Mouse (Mus musculus): ENCODE measurements at regions not wholly inside any gene's neighbourhood (a gene's known extent, or its start where the extent isn't known, plus 50 kb on each side); places are given as distances from the start of the nearest gene placed in this dataset.
A peak's percentile ranks its signal among the peaks of the same experiment; 100 is the strongest.

- H3K36me3 ChIP-seq (replicated peaks): no peaks in the 10 kb centered on the region
- H3K9me3 ChIP-seq: no peaks in the 10 kb centered on the region
- WGBS: 87% methylated on average over 1 of the region's 1 CpGs
- H3K27ac ChIP-seq: no peak overlapping the region
- no peak overlapping the region for H3K4me3 ChIP-seq
- no peaks in the 10 kb centered on the region for H3K27me3 ChIP-seq (ENCODE audit: poor library complexity, severe bottlenecking)
- DNase-seq (ENCODE audit: extremely low spot score, low spot score): no peak
- no peaks in the 10 kb centered on the region for H3K4me1 ChIP-seq
Observed at GRCm38 (mm10) chr13:15094836-15095235, 368.2 kb upstream of the Gli3 start.

GRCm38 (mm10) chr13:15107753-15108305 lies 355.2 kb upstream of the Gli3 start:
- Histone ChIP-seq H3K4me3 (no peak overlapping the region), H3K27ac (peak overlapping the region; percentile 35), H3K36me3 (replicated peaks) (0 out of 2 replicates have a peak, but pooled peaks cover 2% of the 10 kb centered on the region), H3K9me3 (peaks cover 9% of the 10 kb centered on the region), H3K4me1 (peaks cover 31% of the 10 kb centered on the region), H3K27me3 (ENCODE audit: poor library complexity, severe bottlenecking) (no peaks in the 10 kb centered on the region)
- WGBS: 3% methylated on average over 6 of the region's 6 CpGs
- DNase-seq (ENCODE audit: extremely low spot score, low spot score): peak; percentile 40

GRCm38 (mm10) chr13:15113383-15113782 lies 349.7 kb upstream of the Gli3 start:
- no peak for DNase-seq (ENCODE audit: extremely low spot score, low spot score)
- Histone ChIP-seq H3K9me3 (no peaks in the 10 kb centered on the region), H3K27me3 (ENCODE audit: poor library complexity, severe bottlenecking) (no peaks in the 10 kb centered on the region), H3K4me1 (peaks cover 12% of the 10 kb centered on the region), H3K4me3 (no peak overlapping the region), H3K27ac (no peak overlapping the region), H3K36me3 (replicated peaks) (no peaks in the 10 kb centered on the region)
- 86% methylated on average over 7 of the region's 7 CpGs for WGBS

GRCm38 (mm10) chr13:15130249-15130648 lies 332.8 kb upstream of the Gli3 start:
- no peaks in the 10 kb centered on the region for H3K36me3 ChIP-seq (replicated peaks)
- H3K4me3 ChIP-seq: no peak overlapping the region
- H3K27ac ChIP-seq: no peak overlapping the region
- H3K27me3 ChIP-seq (ENCODE audit: poor library complexity, severe bottlenecking): no peaks in the 10 kb centered on the region
- H3K9me3 ChIP-seq: no peaks in the 10 kb centered on the region
- no peaks in the 10 kb centered on the region for H3K4me1 ChIP-seq
- WGBS: 91% methylated on average over 2 of the region's 2 CpGs
- no peak for DNase-seq (ENCODE audit: extremely low spot score, low spot score)

GRCm38 (mm10) chr13:15146167-15146566 lies 316.9 kb upstream of the Gli3 start:
- H3K36me3 ChIP-seq (replicated peaks): no peaks in the 10 kb centered on the region
- DNase-seq (ENCODE audit: extremely low spot score, low spot score): no peak

GRCm38 (mm10) chr13:15180898-15181297 lies 282.1 kb upstream of the Gli3 start:
- no peaks in the 10 kb centered on the region for H3K9me3 ChIP-seq
- H3K27ac ChIP-seq: no peak overlapping the region
- WGBS: 69% methylated on average over 2 of the region's 2 CpGs
- no peaks in the 10 kb centered on the region for H3K27me3 ChIP-seq (ENCODE audit: poor library complexity, severe bottlenecking)
- H3K36me3 ChIP-seq (replicated peaks): no peaks in the 10 kb centered on the region
- DNase-seq (ENCODE audit: extremely low spot score, low spot score): no peak
- peaks cover 9% of the 10 kb centered on the region; the same call in 1 of the 2 replicates for H3K4me1 ChIP-seq
- no peak overlapping the region for H3K4me3 ChIP-seq

More at GRCm38 (mm10) chr13:15146167-15146566, 316.9 kb upstream of the Gli3 start:
- Histone ChIP-seq H3K4me1 (peaks cover 8% of the 10 kb centered on the region), H3K4me3 (no peak overlapping the region), H3K27ac (no peak overlapping the region), H3K9me3 (no peaks in the 10 kb centered on the region), H3K27me3 (ENCODE audit: poor library complexity, severe bottlenecking) (no peaks in the 10 kb centered on the region)
- whole genome bisulfite sequencing: 60% methylated on average over 6 of the region's 6 CpGs

GRCm38 (mm10) chr13:15211635-15212352 lies 251.2 kb upstream of the Gli3 start:
- WGBS: 92% methylated on average over 7 of the region's 7 CpGs
- Histone ChIP-seq H3K9me3 (no peaks in the 10 kb centered on the region), H3K4me3 (no peak overlapping the region), H3K36me3 (replicated peaks) (no peaks in the 10 kb centered on the region), H3K4me1 (peaks cover 7% of the 10 kb centered on the region), H3K27ac (peak overlapping the region; percentile 4; the same call in 1 of the 2 replicates), H3K27me3 (ENCODE audit: poor library complexity, severe bottlenecking) (no peaks in the 10 kb centered on the region)
- DNase-seq (ENCODE audit: extremely low spot score, low spot score): no peak

GRCm38 (mm10) chr13:15212353-15212850 lies 250.6 kb upstream of the Gli3 start:
- Histone ChIP-seq H3K27me3 (ENCODE audit: poor library complexity, severe bottlenecking) (no peaks in the 10 kb centered on the region), H3K4me1 (peaks cover 7% of the 10 kb centered on the region), H3K36me3 (replicated peaks) (no peaks in the 10 kb centered on the region), H3K4me3 (no peak overlapping the region), H3K9me3 (no peaks in the 10 kb centered on the region), H3K27ac (no peak overlapping the region)
- 80% methylated on average over 5 of the region's 5 CpGs for WGBS
- no peak for DNase-seq (ENCODE audit: extremely low spot score, low spot score)

GRCm38 (mm10) chr13:15221322-15221721 lies 241.7 kb upstream of the Gli3 start:
- H3K4me3 ChIP-seq: no peak overlapping the region
- 46% methylated on average over 3 of the region's 3 CpGs for WGBS
- no peaks in the 10 kb centered on the region for H3K9me3 ChIP-seq

GRCm38 (mm10) chr13:15227641-15228040 lies 235.4 kb upstream of the Gli3 start:
- 0 out of 2 replicates have a peak overlapping the region, but pooled peaks have one; percentile 11 for H3K27ac ChIP-seq
- no peaks in the 10 kb centered on the region for H3K27me3 ChIP-seq (ENCODE audit: poor library complexity, severe bottlenecking)
- no peaks in the 10 kb centered on the region for H3K36me3 ChIP-seq (replicated peaks)
- WGBS: 61% methylated on average over 1 of the region's 1 CpGs
- no peaks in the 10 kb centered on the region for H3K4me1 ChIP-seq
- DNase-seq (ENCODE audit: extremely low spot score, low spot score): no peak
- H3K4me3 ChIP-seq: no peak overlapping the region
- H3K9me3 ChIP-seq: no peaks in the 10 kb centered on the region; the same call in 1 of the 2 replicates

More at GRCm38 (mm10) chr13:15221322-15221721, 241.7 kb upstream of the Gli3 start:
- Histone ChIP-seq H3K27me3 (ENCODE audit: poor library complexity, severe bottlenecking) (no peaks in the 10 kb centered on the region), H3K4me1 (0 out of 2 replicates have a peak, but pooled peaks cover 4% of the 10 kb centered on the region), H3K36me3 (replicated peaks) (no peaks in the 10 kb centered on the region), H3K27ac (no peak overlapping the region)
- DNase-seq (ENCODE audit: extremely low spot score, low spot score): no peak

Measured in forebrain, embryonic 10.5 days (tissue).